Mouse (Mus musculus) limb, embryonic 13.5 days (tissue): ENCODE data around the gene Ppp4r3a. TPM values are rescaled to one million over a fixed set of nuclear protein-coding genes. Genes with fewer than 3 reads are reported as not detected.

Experiments used
- ATAC-seq: fragments of 200-750 bp; cut with Nextera tagmentation; 2 replicates; pipeline ENCODE4 v1.8.0; 2017; ENCODE audit warnings: low read depth, moderate number of reproducible peaks, moderate TSS enrichment; ENCODE audit not compliant: low FRiP score
- H3K27ac ChIP-seq: fragments of 300-500 bp; sonication (generic); 2 replicates; pipeline ENCODE4 v1.5.1; 2015; ENCODE audit warnings: inconsistent platforms, mild to moderate bottlenecking, moderate library complexity
- H3K27me3 ChIP-seq: fragments of 300-500 bp; sonication (generic); 2 replicates; pipeline ENCODE4 v1.6.1; 2015; ENCODE audit warnings: mild to moderate bottlenecking, inconsistent platforms
- H3K36me3 ChIP-seq: fragments of 300-500 bp; sonication (generic); 2 replicates; pipeline ENCODE4 v1.6.1; 2015; ENCODE audit warnings: inconsistent platforms, mild to moderate bottlenecking, moderate library complexity
- H3K4me1 ChIP-seq: fragments of 300-500 bp; sonication (generic); 2 replicates; pipeline ENCODE4 v1.6.1; 2015; ENCODE audit warnings: inconsistent platforms
- H3K4me2 ChIP-seq: fragments of 300-500 bp; sonication (generic); replicated peaks from 2 replicates; pipeline ENCODE4 v1.6.1; 2015; ENCODE audit warnings: inconsistent platforms, mild to moderate bottlenecking, moderate library complexity
- H3K4me3 ChIP-seq: fragments of 300-500 bp; sonication (generic); 2 replicates; pipeline ENCODE4 v1.5.1; 2015; ENCODE audit warnings: moderate library complexity, mild to moderate bottlenecking, inconsistent platforms
- H3K9ac ChIP-seq: fragments of 300-500 bp; sonication (generic); 2 replicates; pipeline ENCODE4 v1.6.1; 2015; ENCODE audit warnings: mild to moderate bottlenecking, inconsistent platforms
- H3K9me3 ChIP-seq: fragments of 300-500 bp; sonication (generic); 2 replicates; pipeline ENCODE4 v1.6.1; 2016; ENCODE audit warnings: inconsistent platforms
- WGBS: fragments of 180-500 bp; shearing (Covaris S2); methylation state at CpG from one replicate; pipeline ENCODE4 v1.1.7; 2015; 5-methylcytosine and 5-hydroxymethylcytosine counted together
- polyA plus RNA-seq: library from polyadenylated mRNA; unstranded; fragments of >200 nt; fragmentation: Nextera tagmentation; extraction: Ambion mirVana; gene quantifications from 2 replicates; pipeline ENCODE4 v1.2.1, GENCODE M21; 2015

Gene Ppp4r3a
- polyA plus RNA-seq, 1 experiment from 2014 or later = 39.3 TPM

DNA sequence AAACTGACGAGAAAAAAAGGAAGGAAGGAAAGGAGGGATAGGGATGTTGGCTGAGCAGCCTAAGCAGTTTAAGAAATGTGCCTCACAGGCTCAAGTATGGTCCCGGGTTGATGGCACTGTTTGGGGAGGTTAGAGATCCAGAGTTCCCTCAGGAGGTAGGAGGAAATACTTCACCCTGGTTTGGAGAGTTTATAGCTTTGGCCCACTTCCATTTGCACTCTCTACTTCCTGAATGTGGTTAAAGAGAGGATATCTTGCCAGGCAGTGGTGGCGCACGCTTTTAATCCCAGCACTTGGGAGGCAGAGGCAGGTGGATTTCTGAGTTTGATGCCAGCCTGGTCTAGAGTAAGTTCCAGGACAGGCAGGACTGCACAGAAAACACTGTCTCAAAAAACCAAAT is 74.3 kb downstream of the Ppp4r3a start:
- Histone ChIP-seq H3K27me3 (peaks cover 20% of the 10 kb centered on the region), H3K4me3 (no peak overlapping the region), H3K36me3 (no peaks in the 10 kb centered on the region), H3K9ac (no peak overlapping the region), H3K4me2 (no peak overlapping the region), H3K27ac (no peak overlapping the region), H3K9me3 (no peaks in the 10 kb centered on the region), H3K4me1 (peaks cover 44% of the 10 kb centered on the region)
- no peak for ATAC-seq
- 87% methylated on average over 4 of the region's 4 CpGs for WGBS

DNA sequence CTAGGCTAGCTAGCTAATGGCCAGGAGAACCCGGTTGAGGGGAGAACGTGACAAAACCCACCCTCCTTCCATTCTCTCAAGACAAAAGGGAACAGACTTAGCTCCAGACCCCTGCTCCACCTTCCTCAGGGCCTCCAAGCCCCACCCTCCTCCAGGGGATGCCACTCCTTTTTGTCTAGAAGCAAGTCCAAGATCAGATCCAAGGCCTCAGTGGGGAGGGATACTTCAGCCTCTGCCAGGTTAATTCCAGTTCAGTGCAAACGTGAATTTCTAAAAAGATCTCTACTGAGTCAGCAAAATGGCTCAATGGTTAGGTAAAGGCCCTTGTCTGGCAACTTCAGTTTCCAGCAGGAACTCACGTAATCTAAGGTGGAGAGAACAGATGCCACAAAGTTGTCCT is 74.9 kb downstream of the Ppp4r3a start:
- no peak for ATAC-seq
- no peak overlapping the region for H3K9ac ChIP-seq
- peaks cover 39% of the 10 kb centered on the region for H3K4me1 ChIP-seq
- H3K36me3 ChIP-seq = no peaks in the 10 kb centered on the region
- no peak overlapping the region for H3K4me3 ChIP-seq
- WGBS = 38% methylated on average over 4 of the region's 4 CpGs
- no peaks in the 10 kb centered on the region for H3K9me3 ChIP-seq
- no peak overlapping the region for H3K4me2 ChIP-seq
- peaks cover 20% of the 10 kb centered on the region for H3K27me3 ChIP-seq
- no peak overlapping the region for H3K27ac ChIP-seq

DNA sequence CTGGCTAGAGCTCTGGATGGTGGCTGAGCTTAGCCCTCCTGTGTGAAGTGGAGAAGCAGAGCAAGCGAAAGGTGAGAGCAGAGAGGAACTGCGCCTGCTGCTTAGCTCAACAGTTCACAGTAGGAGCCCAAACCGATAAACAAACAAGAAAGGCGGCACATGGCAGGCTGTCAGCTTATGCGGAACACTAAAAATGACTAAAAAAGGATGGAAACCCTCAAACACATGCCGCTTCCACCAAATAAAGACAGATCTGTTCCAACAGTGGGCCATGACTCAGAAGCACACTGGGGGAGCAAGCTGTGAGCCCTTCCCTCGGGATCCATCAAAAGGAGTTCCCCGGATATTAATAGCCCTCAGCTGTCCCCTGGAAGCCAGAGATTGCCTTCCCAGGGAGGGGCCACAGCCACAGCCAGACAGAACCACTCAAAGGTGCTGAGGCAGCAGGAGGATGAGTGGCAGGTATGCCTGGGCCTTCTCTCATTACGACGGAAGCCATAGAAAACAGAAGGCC is 75.5 kb downstream of the Ppp4r3a start:
- H3K4me3 ChIP-seq = no peak overlapping the region
- peaks cover 34% of the 10 kb centered on the region for H3K4me1 ChIP-seq
- WGBS = 27% methylated on average over 10 of the region's 10 CpGs
- peak; percentile 20; the same call in 1 of the 2 replicates for ATAC-seq
- H3K9ac ChIP-seq = no peak overlapping the region
- no peaks in the 10 kb centered on the region for H3K36me3 ChIP-seq
- no peak overlapping the region for H3K27ac ChIP-seq
- H3K4me2 ChIP-seq = no peak overlapping the region
- no peaks in the 10 kb centered on the region for H3K9me3 ChIP-seq
- H3K27me3 ChIP-seq = peaks cover 20% of the 10 kb centered on the region

DNA sequence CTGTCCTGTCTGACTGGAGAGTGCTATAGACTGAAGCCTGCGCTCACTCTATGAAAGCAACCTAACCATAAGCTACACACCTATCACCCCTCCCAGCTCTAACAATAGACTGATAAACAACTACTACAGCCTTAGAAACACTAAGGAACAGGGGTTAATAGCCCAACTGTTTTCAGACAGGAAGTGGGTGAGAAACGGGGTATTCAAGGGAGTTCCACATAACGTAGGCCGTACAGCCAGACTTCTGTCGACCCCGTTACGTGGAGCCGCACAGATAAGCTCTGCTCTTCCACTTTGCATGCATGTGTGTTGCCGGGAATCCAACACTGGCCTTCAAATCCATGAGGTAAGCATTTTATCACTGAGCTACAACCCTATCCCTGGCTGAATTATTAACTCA is 76.1 kb downstream of the Ppp4r3a start:
- Histone ChIP-seq H3K36me3 (no peaks in the 10 kb centered on the region), H3K4me2 (no peak overlapping the region), H3K4me1 (peaks cover 28% of the 10 kb centered on the region), H3K27ac (no peak overlapping the region), H3K9ac (no peak overlapping the region), H3K27me3 (peaks cover 15% of the 10 kb centered on the region), H3K4me3 (no peak overlapping the region), H3K9me3 (no peaks in the 10 kb centered on the region)
- 74% methylated on average over 9 of the region's 9 CpGs for WGBS
- no peak for ATAC-seq

DNA sequence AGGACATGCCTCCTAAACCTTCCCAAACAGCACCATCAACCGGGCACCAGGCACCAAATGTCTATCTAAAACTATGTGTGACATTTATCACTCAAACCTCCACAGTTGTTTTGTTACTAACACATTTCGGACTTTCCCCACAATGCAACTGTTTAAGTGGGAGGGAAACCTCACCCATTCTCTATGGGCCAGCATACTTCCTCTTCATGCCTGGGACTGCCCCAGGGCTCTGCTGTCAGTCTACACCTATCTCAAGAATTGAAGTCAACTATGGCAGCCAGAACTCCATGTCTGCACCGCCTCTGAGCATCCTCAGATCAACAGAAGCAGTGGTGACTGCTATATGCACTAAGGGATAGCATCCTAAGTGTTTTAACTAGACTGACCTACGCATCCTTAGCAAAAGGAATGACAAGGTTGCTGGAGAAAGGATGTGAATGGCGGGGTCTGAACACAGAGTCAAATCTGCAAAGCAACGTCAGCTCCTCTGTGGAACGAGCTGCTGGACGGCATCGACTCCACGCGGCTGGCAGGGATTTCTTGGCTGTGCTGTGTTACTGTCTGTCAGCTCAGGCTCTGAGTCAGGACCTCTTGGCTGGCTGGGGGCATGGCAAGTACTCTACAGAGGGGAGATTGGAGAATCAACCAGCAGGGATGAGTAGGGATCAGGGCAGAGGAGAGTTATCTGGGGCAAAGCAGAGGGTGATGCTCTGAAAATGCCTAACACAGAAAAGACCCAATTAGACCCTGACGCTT is 77.7 kb downstream of the Ppp4r3a start:
- Histone ChIP-seq H3K27me3 (0 out of 2 replicates have a peak, but pooled peaks cover 4% of the 10 kb centered on the region), H3K9ac (no peak overlapping the region), H3K4me2 (no peak overlapping the region), H3K27ac (no peak overlapping the region), H3K36me3 (no peaks in the 10 kb centered on the region), H3K4me1 (peaks cover 21% of the 10 kb centered on the region), H3K4me3 (no peak overlapping the region), H3K9me3 (no peaks in the 10 kb centered on the region)
- 89% methylated on average over 12 of the region's 12 CpGs for WGBS
- ATAC-seq = no peak

DNA sequence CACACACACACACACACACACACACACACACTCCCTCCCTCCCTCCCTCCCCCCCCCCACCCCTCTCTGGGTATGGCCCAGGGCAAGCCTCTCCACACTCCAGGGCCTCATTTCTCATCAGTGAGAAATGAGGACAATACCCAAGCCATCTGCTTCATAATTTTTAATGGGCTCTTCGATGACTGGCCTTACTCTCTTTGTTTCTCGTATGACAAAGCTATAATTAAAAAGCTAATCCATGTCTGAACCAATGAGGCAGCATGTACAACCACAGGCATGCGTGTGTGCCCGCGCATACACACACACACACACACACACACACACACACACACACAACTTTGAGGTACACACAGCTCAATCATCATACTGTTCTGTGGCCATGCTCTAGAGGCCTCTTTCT is 78.5 kb downstream of the Ppp4r3a start:
- 85% methylated on average over 5 of the region's 5 CpGs for WGBS
- H3K27me3 ChIP-seq = no peaks in the 10 kb centered on the region

DNA sequence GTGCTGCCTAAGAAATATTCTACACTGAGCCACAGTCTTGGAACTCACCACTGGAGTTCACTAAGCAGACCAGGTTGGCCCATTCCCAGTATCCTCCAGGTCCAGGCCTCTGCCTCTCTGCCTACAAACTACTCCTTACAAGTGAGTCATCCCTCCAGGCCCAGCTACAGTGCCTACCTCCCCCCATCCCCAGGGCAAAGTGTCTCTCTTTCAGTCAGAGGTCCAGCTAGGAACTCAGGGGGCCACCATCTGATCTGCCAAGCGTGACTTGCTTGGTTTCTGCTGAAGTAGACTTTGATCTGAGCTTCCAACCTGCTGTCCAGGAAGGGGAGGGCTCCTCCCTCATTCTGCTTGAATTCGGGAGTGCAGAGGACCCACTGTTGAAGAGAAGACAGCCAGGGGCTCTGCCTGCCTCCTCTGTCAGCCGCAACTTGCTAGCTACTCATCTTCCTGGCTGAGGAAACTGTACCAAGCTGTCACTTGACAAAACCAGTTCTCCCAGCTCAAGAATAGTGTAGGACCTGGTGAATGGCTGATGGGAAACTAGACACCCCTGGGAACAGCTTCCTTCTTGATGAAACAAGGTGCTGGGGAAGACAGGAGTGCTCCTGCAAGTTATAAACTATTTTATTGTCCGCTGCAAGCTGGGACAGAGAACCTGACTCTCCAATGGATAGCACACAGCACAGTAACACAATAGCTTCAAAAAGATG is 80.5 kb downstream of the Ppp4r3a start:
- no peak overlapping the region for H3K4me3 ChIP-seq
- no peak for ATAC-seq
- no peak overlapping the region for H3K9ac ChIP-seq
- no peak overlapping the region for H3K4me2 ChIP-seq
- WGBS = 40% methylated on average over 4 of the region's 4 CpGs
- H3K36me3 ChIP-seq = no peaks in the 10 kb centered on the region
- H3K27ac ChIP-seq = no peak overlapping the region
- H3K9me3 ChIP-seq = no peaks in the 10 kb centered on the region
- peaks cover 25% of the 10 kb centered on the region for H3K4me1 ChIP-seq
- H3K27me3 ChIP-seq = no peaks in the 10 kb centered on the region

More for the DNA sequence above, 78.5 kb downstream of the Ppp4r3a start:
- no peak for ATAC-seq
- Histone ChIP-seq H3K9ac (no peak overlapping the region), H3K4me1 (peaks cover 16% of the 10 kb centered on the region), H3K36me3 (no peaks in the 10 kb centered on the region), H3K4me3 (no peak overlapping the region), H3K27ac (no peak overlapping the region), H3K4me2 (no peak overlapping the region), H3K9me3 (no peaks in the 10 kb centered on the region)

DNA sequence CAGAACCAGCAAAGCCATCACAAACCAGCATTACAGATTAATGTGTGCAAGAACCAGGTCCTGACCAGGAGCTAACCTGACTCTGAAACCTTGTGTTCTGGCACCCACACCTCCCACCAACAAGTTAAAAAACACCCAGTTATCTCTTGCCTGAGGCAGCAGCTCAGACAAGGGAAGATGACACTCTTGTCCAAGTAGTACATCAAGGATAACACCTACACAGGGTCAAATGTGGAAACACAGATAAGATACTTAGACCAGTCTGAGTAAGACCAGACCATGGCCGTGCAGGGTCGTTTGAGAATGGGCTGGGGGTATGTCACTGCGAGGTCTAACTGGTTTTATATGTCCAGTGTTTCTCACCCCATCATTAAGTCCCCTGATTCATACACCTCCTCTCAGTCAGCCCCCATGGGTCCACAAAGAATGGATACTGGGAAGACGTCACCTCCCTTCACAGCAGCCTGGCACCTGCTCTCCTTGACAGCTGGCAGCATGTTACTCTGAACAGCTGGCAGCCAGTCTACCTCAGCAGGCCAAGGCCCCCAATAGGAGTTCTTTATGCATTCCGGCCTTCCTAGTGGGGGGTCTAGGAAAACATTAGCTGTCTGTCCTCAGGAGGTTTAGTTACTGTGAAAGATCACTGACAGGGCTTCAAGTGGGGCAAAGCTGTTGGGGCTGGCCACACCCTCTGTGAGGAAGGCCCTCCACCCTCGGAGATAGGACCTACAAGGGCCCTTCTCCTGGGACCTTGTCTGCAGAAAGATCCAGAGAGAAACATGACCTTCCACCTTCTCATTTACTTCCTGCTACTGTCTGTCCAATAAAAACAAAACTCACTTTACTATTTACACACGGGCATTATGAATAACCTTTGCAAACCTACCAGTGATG is 84.2 kb downstream of the Ppp4r3a start:
- Histone ChIP-seq H3K4me2 (no peak overlapping the region), H3K4me1 (peaks cover 40% of the 10 kb centered on the region), H3K9me3 (no peaks in the 10 kb centered on the region), H3K27me3 (peaks cover 11% of the 10 kb centered on the region), H3K36me3 (no peaks in the 10 kb centered on the region), H3K9ac (no peak overlapping the region), H3K4me3 (no peak overlapping the region), H3K27ac (no peak overlapping the region)
- ATAC-seq = no peak
- WGBS = 39% methylated on average over 7 of the region's 7 CpGs

DNA sequence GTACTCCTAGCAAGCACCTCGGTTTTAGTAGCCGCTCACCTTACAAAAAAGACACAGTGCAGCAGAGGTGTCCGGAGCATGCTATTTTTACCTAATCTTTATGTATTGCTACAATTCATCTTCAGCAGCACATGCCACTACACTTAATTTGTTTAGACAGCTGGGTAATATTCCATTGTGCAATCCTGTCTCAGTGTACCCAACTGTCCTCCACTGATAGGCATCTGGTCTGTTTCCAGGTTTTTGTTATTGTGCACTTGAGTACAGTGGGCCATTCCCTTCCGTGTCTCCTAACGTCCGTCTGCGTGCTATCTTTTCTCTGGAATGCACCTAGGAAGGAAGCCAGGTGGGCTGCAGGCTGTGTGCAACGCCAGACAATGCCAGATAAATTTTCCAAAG is 84.9 kb downstream of the Ppp4r3a start:
- H3K27me3 ChIP-seq = peaks cover 15% of the 10 kb centered on the region
- no peak overlapping the region for H3K9ac ChIP-seq
- peaks cover 40% of the 10 kb centered on the region for H3K4me1 ChIP-seq
- H3K4me3 ChIP-seq = no peak overlapping the region
- no peak for ATAC-seq
- 47% methylated on average over 8 of the region's 8 CpGs for WGBS
- no peak overlapping the region for H3K27ac ChIP-seq
- no peak overlapping the region for H3K4me2 ChIP-seq
- H3K9me3 ChIP-seq = no peaks in the 10 kb centered on the region
- H3K36me3 ChIP-seq = no peaks in the 10 kb centered on the region

DNA sequence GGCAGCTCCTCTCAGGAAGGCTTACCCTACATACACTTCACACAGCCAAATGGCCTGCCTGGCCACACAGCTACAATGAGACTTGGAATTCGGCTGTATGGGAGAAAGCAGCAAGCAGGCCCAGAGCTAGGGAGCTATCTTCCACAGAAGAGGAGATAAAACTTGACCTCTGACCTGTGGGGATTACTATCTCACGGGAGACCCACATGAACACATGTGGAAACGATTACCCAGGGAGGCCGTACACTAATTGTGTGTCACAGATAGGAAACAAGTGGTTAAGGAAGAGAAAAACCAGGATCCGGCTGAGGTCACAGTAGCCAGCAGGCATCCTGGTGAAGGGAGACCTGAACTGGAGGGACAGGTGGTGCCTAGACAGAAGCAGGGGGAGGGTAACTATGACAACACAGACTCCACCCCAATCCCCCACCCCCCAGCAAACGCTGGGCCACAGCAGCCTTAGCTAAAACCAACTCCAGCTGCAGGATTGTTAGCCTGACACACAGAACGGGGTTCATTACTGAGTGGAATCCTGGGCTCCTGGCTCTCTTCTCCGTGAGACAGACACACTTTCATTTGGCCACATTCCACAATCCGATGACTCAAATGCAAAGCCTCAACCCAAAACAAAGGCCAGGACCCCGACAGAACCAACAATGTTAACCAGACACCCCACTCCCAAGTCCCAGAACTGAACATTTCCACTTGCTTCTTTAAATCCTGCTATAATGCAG is 85.5 kb downstream of the Ppp4r3a start:
- H3K4me3 ChIP-seq = no peak overlapping the region
- H3K9ac ChIP-seq = no peak overlapping the region
- H3K9me3 ChIP-seq = no peaks in the 10 kb centered on the region
- 7% methylated on average over 10 of the region's 10 CpGs for WGBS
- peaks cover 45% of the 10 kb centered on the region for H3K4me1 ChIP-seq
- H3K4me2 ChIP-seq = no peak overlapping the region
- no peaks in the 10 kb centered on the region for H3K36me3 ChIP-seq
- peaks cover 19% of the 10 kb centered on the region for H3K27me3 ChIP-seq
- H3K27ac ChIP-seq = no peak overlapping the region
- peak; percentile 34; the same call in 1 of the 2 replicates for ATAC-seq

DNA sequence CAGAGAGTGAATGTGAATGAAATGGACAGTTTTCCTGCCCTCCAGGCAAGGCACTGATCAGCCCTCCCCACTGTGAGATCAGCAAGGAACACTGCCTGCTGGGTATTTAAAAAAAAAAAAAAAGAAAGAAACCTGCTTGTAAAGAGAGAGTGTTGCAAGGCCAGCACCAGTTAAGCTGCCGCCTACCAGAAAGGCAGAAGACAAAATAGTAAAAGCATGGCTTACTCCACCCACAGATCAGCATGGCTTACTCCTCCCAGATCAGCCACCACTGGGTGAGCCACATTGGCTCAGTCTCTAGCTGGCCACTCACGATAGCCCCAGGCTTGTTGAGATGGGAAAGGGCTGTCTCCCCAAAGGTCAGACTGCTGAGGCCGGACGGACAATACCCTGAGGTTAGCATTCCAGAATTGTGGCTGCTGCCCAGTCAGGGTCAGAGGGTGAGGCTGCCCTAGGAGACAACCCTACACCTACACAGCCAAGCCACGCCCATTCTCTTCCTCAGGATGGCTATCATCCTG is 87.1 kb downstream of the Ppp4r3a start:
- ATAC-seq = no peak
- peaks cover 24% of the 10 kb centered on the region for H3K27me3 ChIP-seq
- 44% methylated on average over 5 of the region's 5 CpGs for WGBS
- H3K9ac ChIP-seq = no peak overlapping the region
- H3K27ac ChIP-seq = no peak overlapping the region
- no peaks in the 10 kb centered on the region for H3K9me3 ChIP-seq
- H3K4me2 ChIP-seq = peak overlapping the region; percentile 7; the same call in 1 of the 2 replicates
- H3K36me3 ChIP-seq = no peaks in the 10 kb centered on the region
- H3K4me1 ChIP-seq = peaks cover 53% of the 10 kb centered on the region
- no peak overlapping the region for H3K4me3 ChIP-seq
